Mouse (Mus musculus) hindbrain, embryonic 16.5 days (tissue): Measurements from ENCODE around the gene Carm1. TPM values are rescaled to one million over a fixed set of nuclear protein-coding genes. Genes with fewer than 3 reads are reported as not detected.
A peak's percentile ranks its signal among the peaks of the same experiment; 100 is the strongest.

ENCODE experiments used
- ATAC-seq: fragments of 200-750 bp; cut with Nextera tagmentation; 2 replicates; pipeline ENCODE4 v1.8.0; 2017; ENCODE audit warnings: moderate TSS enrichment, moderate library complexity
- H3K27ac ChIP-seq: fragments of 300-500 bp; sonication (generic); 2 replicates; pipeline ENCODE4 v1.5.1; 2014; ENCODE audit warnings: low read depth, mild to moderate bottlenecking, control low read depth, low read length, moderate library complexity
- H3K27me3 ChIP-seq: fragments of 300-500 bp; sonication (generic); replicated peaks from 2 replicates; pipeline ENCODE4 v1.6.1; 2014; ENCODE audit warnings: low read length; ENCODE audit not compliant: control insufficient read depth, insufficient read depth
- H3K36me3 ChIP-seq: fragments of 300-500 bp; sonication (generic); 2 replicates; pipeline ENCODE4 v1.6.1; 2014; ENCODE audit warnings: mild to moderate bottlenecking, low read length, moderate library complexity, mixed read lengths; ENCODE audit not compliant: control insufficient read depth, insufficient read depth
- H3K4me1 ChIP-seq: fragments of 300-500 bp; sonication (generic); 2 replicates; pipeline ENCODE4 v1.6.1; 2014; ENCODE audit warnings: low read depth, low read length; ENCODE audit not compliant: control insufficient read depth, insufficient read depth
- H3K4me2 ChIP-seq: fragments of 300-500 bp; sonication (generic); 2 replicates; pipeline ENCODE4 v1.6.1; 2014; ENCODE audit warnings: mild to moderate bottlenecking, low read length, control low read depth, moderate library complexity
- H3K4me3 ChIP-seq: fragments of 300-500 bp; sonication (generic); 2 replicates; pipeline ENCODE4 v1.5.1; 2014; ENCODE audit warnings: mild to moderate bottlenecking, low read length, control low read depth, moderate library complexity
- H3K9ac ChIP-seq: fragments of 300-500 bp; sonication (generic); 2 replicates; pipeline ENCODE4 v1.6.1; 2014; ENCODE audit warnings: low read depth, mild to moderate bottlenecking, control low read depth, low read length, moderate library complexity
- H3K9me3 ChIP-seq: fragments of 300-500 bp; sonication (generic); 2 replicates; pipeline ENCODE4 v1.6.1; 2014; ENCODE audit warnings: mild to moderate bottlenecking, low read length, moderate library complexity; ENCODE audit not compliant: control insufficient read depth
- WGBS: fragments of 180-500 bp; shearing (Covaris S2); extraction: QIAGEN DNeasy Blood & Tissue Kit; methylation state at CpG from one replicate; pipeline ENCODE4 v1.1.7; 2014; 5-methylcytosine and 5-hydroxymethylcytosine counted together
- polyA plus RNA-seq: library from polyadenylated mRNA; unstranded; fragments of >200 nt; fragmentation: Nextera tagmentation; extraction: Ambion mirVana; gene quantifications from 2 replicates; pipeline ENCODE4 v1.2.1, GENCODE M21; 2015

Carm1 gene
- polyA plus RNA-seq, 1 experiment from 2014 or later, result 15.8 TPM

GRCm38 (mm10) chr9:21578226-21578625, 31.5 kb downstream of the Carm1 start:
- H3K36me3 ChIP-seq, result peaks cover 47% of the 10 kb centered on the region

DNA sequence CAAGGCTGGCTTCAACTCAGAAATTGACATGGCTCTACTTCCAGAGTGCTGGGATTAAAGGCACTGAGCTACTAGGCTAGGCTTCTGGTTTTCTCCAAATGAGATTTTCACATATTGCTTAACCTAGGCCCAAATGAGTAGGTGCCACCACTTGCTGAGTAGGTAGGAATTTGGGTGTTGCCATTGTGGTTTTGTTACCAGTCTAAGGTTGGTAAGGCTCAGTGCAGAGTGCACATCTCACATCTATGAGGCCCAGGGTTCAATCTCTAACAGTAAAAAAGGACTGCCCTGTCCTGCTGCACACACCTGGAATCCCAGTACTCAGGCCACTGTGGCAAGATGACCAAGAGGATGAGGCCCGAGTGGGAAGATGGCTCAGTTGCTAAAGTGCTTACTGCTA, 38.7 kb downstream of the Carm1 start:
- Histone ChIP-seq H3K36me3 (peaks cover 53% of the 10 kb centered on the region), H3K4me3 (no peak overlapping the region), H3K27me3 (no peaks in the 10 kb centered on the region), H3K4me2 (no peak overlapping the region), H3K4me1 (no peaks in the 10 kb centered on the region), H3K9ac (no peak overlapping the region), H3K27ac (no peak overlapping the region), H3K9me3 (no peaks in the 10 kb centered on the region)
- WGBS, result 95% methylated on average over 1 of the region's 1 CpGs
- no peak for ATAC-seq

More at GRCm38 (mm10) chr9:21578226-21578625, 31.5 kb downstream of the Carm1 start:
- Histone ChIP-seq H3K27ac (no peak overlapping the region), H3K27me3 (no peaks in the 10 kb centered on the region), H3K9me3 (no peaks in the 10 kb centered on the region), H3K4me3 (no peak overlapping the region), H3K4me2 (no peak overlapping the region), H3K9ac (no peak overlapping the region), H3K4me1 (no peaks in the 10 kb centered on the region)
- WGBS, result 62% methylated on average over 3 of the region's 3 CpGs
- no peak for ATAC-seq

DNA sequence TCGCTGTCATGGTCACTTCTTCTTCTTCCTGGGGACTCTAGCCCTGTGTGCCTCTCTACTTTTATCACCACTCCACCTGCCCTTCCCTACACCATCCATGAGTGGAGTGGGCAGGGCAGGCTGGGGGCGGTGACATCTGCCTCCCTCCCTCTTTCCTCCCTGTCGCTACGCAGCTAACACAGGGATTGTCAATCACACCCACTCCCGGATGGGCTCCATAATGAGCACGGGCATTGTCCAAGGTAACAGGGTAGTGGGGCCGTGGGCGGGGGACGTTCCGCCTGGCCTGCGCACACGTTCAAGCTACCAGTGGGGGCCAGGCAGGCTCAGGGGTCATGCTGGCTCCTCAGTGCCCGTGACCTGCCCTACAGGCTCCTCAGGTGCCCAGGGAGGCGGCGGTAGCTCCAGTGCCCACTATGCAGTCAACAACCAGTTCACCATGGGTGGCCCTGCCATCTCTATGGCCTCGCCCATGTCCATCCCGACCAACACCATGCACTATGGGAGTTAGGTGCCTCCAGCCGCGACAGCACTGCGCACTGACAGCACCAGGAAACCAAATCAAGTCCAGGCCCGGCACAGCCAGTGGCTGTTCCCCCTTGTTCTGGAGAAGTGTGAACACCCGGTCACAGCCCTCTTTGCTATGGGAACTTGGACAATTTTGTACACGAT, 41.1 kb downstream of the Carm1 start:
- H3K4me2 ChIP-seq, result no peak overlapping the region
- no peaks in the 10 kb centered on the region for H3K9me3 ChIP-seq
- peaks cover 8% of the 10 kb centered on the region for H3K4me1 ChIP-seq
- H3K36me3 ChIP-seq, result peaks cover 43% of the 10 kb centered on the region
- no peak overlapping the region for H3K4me3 ChIP-seq
- H3K9ac ChIP-seq, result no peak overlapping the region
- 75% methylated on average over 22 of the region's 23 CpGs for WGBS
- no peaks in the 10 kb centered on the region for H3K27me3 ChIP-seq
- H3K27ac ChIP-seq, result no peak overlapping the region
- ATAC-seq, result no peak

- H3K36me3 ChIP-seq, result peaks cover 40% of the 10 kb centered on the region
- no peak overlapping the region for H3K9ac ChIP-seq
- H3K27me3 ChIP-seq, result no peaks in the 10 kb centered on the region
- no peaks in the 10 kb centered on the region for H3K9me3 ChIP-seq
- H3K4me3 ChIP-seq, result no peak overlapping the region
- WGBS, result 87% methylated on average over 8 of the region's 8 CpGs
- H3K4me1 ChIP-seq, result peaks cover 8% of the 10 kb centered on the region
- H3K27ac ChIP-seq, result no peak overlapping the region
- ATAC-seq, result no peak
- no peak overlapping the region for H3K4me2 ChIP-seq
These were observed 41.7 kb downstream of the Carm1 start for GRCm38 (mm10) chr9:21588350-21588749.

- ATAC-seq, result no peak
- H3K4me2 ChIP-seq, result no peak overlapping the region
- no peak overlapping the region for H3K4me3 ChIP-seq
- peaks cover 33% of the 10 kb centered on the region for H3K36me3 ChIP-seq
- H3K27ac ChIP-seq, result no peak overlapping the region
- no peaks in the 10 kb centered on the region for H3K9me3 ChIP-seq
- H3K27me3 ChIP-seq, result no peaks in the 10 kb centered on the region
- H3K9ac ChIP-seq, result no peak overlapping the region
- peaks cover 18% of the 10 kb centered on the region for H3K4me1 ChIP-seq
- WGBS, result 88% methylated on average over 5 of the region's 5 CpGs
These were observed 42.8 kb downstream of the Carm1 start for GRCm38 (mm10) chr9:21589538-21589937.

GRCm38 (mm10) chr9:21591127-21591830, 44.6 kb downstream of the Carm1 start:
- no peak for ATAC-seq

DNA sequence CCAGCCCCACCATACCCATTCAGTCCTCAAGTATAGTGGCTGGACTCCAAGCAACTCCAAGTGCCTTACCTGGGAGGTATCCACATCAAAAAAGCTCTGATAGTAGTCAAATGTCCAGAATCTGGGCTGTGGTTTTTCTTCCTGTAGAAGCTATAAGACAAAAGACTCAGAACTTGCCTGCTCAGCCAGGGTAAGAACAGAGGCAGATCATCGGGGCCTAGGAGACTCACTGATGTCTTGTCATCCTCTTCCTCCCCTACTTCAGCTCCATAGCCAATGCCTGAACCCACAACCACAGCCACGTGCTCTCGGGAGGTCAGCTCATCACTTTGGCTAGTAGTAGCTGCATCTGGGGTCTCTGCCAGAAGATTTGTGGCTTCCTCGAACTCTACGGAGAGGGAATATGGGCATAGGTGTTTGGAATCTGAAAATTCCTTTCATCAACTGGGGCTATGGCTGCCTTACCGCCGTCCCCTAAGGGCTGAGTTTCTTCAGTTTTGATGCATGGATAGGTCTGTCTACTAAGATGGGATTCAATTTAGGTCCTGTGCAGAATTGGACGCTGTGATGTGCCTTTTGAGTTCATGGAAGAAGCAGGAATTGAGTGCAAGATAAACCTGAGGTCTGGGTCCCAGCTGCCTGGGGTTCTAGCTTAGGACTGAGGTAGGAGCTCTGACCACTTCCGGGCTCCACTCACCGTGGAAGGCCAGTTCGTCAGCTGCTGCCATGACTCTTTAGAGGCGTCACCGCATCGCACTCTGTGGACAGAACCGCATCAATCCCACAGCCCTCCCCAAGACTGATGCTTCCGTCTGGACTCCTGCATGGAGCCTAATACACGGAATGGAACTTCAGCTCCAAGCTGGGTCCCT, 45.4 kb downstream of the Carm1 start:
- H3K4me1 ChIP-seq, result peaks cover 27% of the 10 kb centered on the region
- H3K36me3 ChIP-seq, result peaks cover 23% of the 10 kb centered on the region
- H3K9ac ChIP-seq, result peak overlapping the region; percentile 71
- peak overlapping the region; percentile 77 for H3K27ac ChIP-seq
- ATAC-seq, result peak; percentile 77
- H3K4me3 ChIP-seq, result peak overlapping the region; percentile 85
- no peaks in the 10 kb centered on the region for H3K9me3 ChIP-seq
- H3K4me2 ChIP-seq, result peak overlapping the region; percentile 85
- H3K27me3 ChIP-seq, result no peaks in the 10 kb centered on the region
- 18% methylated on average over 17 of the region's 17 CpGs for WGBS

More at GRCm38 (mm10) chr9:21591127-21591830, 44.6 kb downstream of the Carm1 start:
- H3K4me1 ChIP-seq, result peaks cover 27% of the 10 kb centered on the region
- peak overlapping the region; percentile 85 for H3K4me2 ChIP-seq
- H3K27me3 ChIP-seq, result no peaks in the 10 kb centered on the region
- no peaks in the 10 kb centered on the region for H3K9me3 ChIP-seq
- H3K4me3 ChIP-seq, result no peak overlapping the region
- peaks cover 27% of the 10 kb centered on the region for H3K36me3 ChIP-seq
- no peak overlapping the region for H3K9ac ChIP-seq
- no peak overlapping the region for H3K27ac ChIP-seq
- 89% methylated on average over 6 of the region's 6 CpGs for WGBS

GRCm38 (mm10) chr9:21592703-21593121, 46.0 kb downstream of the Carm1 start, which contains the start of the genes Timm29 and Yipf2:
TSS of gene Timm29 (plus strand) at chr9:21592722.
TSS of gene Yipf2 (minus strand) at chr9:21592828.
- Histone ChIP-seq H3K4me2 (peak within 1 kb of the TSS; percentile 91), H3K9me3 (no peaks in the 10 kb centered on the region), H3K27me3 (no peaks in the 10 kb centered on the region), H3K36me3 (peaks cover 19% of the 10 kb centered on the region), H3K4me3 (peak within 1 kb of the TSS; percentile 85), H3K4me1 (peaks cover 27% of the 10 kb centered on the region), H3K27ac (peak within 1 kb of the TSS; percentile 79), H3K9ac (peak within 1 kb of the TSS; percentile 88)
- 0% methylated on average over 30 of the region's 30 CpGs for WGBS
- peak; percentile 94 for ATAC-seq
